ENCODE assay signal across 9 mouse cellular contexts in the genomic region with DNA sequence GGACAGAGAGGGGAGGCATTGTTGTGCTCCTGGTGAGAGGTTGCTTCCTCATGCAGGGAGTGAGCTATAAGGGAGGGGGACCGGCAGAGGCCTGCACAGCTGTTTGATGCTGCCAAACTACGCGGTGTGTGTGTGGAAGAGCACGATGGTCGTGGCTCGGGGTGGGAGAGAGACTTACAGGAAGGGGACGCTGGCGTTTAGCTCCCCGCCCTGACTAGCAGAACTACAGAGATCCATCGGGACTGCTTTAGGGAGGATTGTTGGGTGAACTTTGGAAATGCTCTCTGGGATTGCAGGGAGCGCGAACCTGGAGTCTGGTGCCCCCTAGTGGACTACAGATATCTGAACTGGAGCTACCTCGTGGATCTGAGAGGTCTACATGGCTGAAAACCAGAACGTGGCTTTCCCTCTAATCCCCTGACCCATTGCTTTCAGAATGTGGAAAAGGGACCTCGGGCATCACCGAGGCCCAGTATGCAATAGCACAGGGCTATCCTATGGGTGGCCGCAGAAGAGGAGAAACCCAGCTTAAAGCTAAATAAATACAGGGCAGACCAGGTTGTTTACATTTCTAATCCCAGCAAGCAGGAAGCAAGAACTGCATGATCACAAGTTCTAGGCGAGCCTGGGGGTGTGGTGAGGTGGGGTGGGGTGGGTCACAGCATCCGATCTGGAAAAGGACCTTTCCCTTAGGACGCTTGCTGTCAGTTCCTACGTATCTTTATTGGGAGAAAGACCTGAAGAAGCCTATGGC. TPM values are rescaled to one million over a fixed set of nuclear protein-coding genes. Genes with fewer than 3 reads are reported as not detected.
DNase-seq lines count a peak whose midpoint lies in the region; ATAC-seq and TF ChIP-seq lines count a peak whose summit lies in the region.
"Had no signal": no experiment of that assay in that cellular context is flagged by ENCODE, and none has a peak within 500 bp of the region (broad histone marks: within the 10 kb centered on the region; RNA-seq: fewer than 3 reads in every experiment).

No protein-coding gene starts in this region.

- no peak overlapping the region for H3K27ac ChIP-seq in ES-E14 (ENCODE audit: insufficient read depth, low read depth, low read length, poor library complexity, severe bottlenecking)
- H3K27ac ChIP-seq in forebrain, embryonic 12.5 days, result no peak overlapping the region

- peak overlapping the region; percentile 48 for H3K4me2 ChIP-seq in forebrain, embryonic 12.5 days

- H3K9me3 ChIP-seq in ES-E14 (ENCODE audit: control insufficient read depth, insufficient read depth, low read depth, low read length), result no peaks in the 10 kb centered on the region
- no peaks in the 10 kb centered on the region for H3K9me3 ChIP-seq in forebrain, embryonic 12.5 days

- H3K9ac ChIP-seq in ES-E14 (ENCODE audit: insufficient read depth, low read depth, low read length, poor library complexity, severe bottlenecking), result peak overlapping the region; percentile 65; the same call in 1 of the 2 replicates
- peak overlapping the region; percentile 47; the same call in 1 of the 2 replicates for H3K9ac ChIP-seq in forebrain, embryonic 12.5 days

- no peak for TF ChIP-seq POLR2A in lung, adult 2 months (IDR thresholded peaks at IDR 0.05; ENCODE audit: borderline replicate concordance, extremely low read depth, low read depth, low read length)

- 24% methylated on average over 21 of the region's 21 CpGs for WGBS in forebrain, embryonic 12.5 days
- WGBS in lung, adult 2 months, result 37% methylated on average over 21 of the region's 21 CpGs

- peak; percentile 68 for TF ChIP-seq CTCF in lung, adult 2 months (IDR thresholded peaks at IDR 0.05; ENCODE audit: insufficient read depth, low read length)

- peak; percentile 51 for DNase-seq in ES-E14 (ENCODE audit: low read depth, low spot score)
- DNase-seq in c-Kit-negative CD71-positive TER-119-positive erythroid progenitor cells, embryonic 14.5 days (ENCODE audit: low read depth, low spot score), result peak; percentile 41
- peak; percentile 60 to 67 for DNase-seq in heart, postnatal 10 days
- peak; percentile 56 to 67 for DNase-seq in kidney, postnatal 25 days
- peak; percentile 23 for DNase-seq in lung, adult 2 months
- DNase-seq in thymus, postnatal 4 days, result peak; percentile 47

- in situ Hi-C loops in ES-E14 (cut with MboI; ENCODE audit: low sequenced_read_pairs in 2 of 2, unreplicated experiment in 2 of 2), result no loop called here

- intact Hi-C loops in heart, postnatal 10 days (cut with DNase I), result no loop called here

- ATAC-seq in forebrain, embryonic 12.5 days (ENCODE audit: low FRiP score), result peak; percentile 65; the same call in 1 of the 2 replicates
- 0 out of 2 replicates have a peak, but pooled peaks have one; percentile 46 for ATAC-seq in neutrophil, adult 5-6 weeks (ENCODE audit: extremely low read depth, insufficient number of reproducible peaks, low FRiP score, poor library complexity, severe bottlenecking)

- H3K27me3 ChIP-seq in forebrain, embryonic 12.5 days, result peaks cover 26% of the 10 kb centered on the region

- H3K4me1 ChIP-seq in ES-E14 (ENCODE audit: control insufficient read depth in 2 of 2, insufficient read depth in 2 of 2, low read length in 2 of 2, poor library complexity in 1 of 2), result peaks cover 0 to 2% of the 10 kb centered on the region in 2 experiments; a peak in 1 of 4 replicates
- H3K4me1 ChIP-seq in forebrain, embryonic 12.5 days, result no peaks in the 10 kb centered on the region
- H3K4me1 ChIP-seq in lung, adult 2 months (ENCODE audit: control insufficient read depth, insufficient read depth, low read length), result no peaks in the 10 kb centered on the region

- H3K4me3 ChIP-seq in ES-E14 (ENCODE audit: insufficient read depth in 1 of 2, low read depth in 1 of 2, low read length in 2 of 2, poor library complexity in 1 of 2, severe bottlenecking in 1 of 2), result peak overlapping the region; percentile 43 to 54; a peak in 2 of 4 replicates
- peak overlapping the region; percentile 25 for H3K4me3 ChIP-seq in forebrain, embryonic 12.5 days (replicated peaks)
- no peak overlapping the region for H3K4me3 ChIP-seq in lung, adult 2 months (replicated peaks; ENCODE audit: extremely low read depth, low read depth, low read length)

- no peaks in the 10 kb centered on the region for H3K36me3 ChIP-seq in ES-E14 (ENCODE audit: control insufficient read depth, insufficient read depth, low read length, poor library complexity, severe bottlenecking)
- no peaks in the 10 kb centered on the region for H3K36me3 ChIP-seq in forebrain, embryonic 12.5 days (replicated peaks)

TF ChIP-seq in ES-E14, 5 proteins besides CTCF, POLR2A, EP300 and RAD21:
- TF ChIP-seq HCFC1 (IDR thresholded peaks at IDR 0.05; ENCODE audit: borderline replicate concordance, insufficient read depth, low read length) (no peak), MAFK (IDR thresholded peaks at IDR 0.05; ENCODE audit: insufficient read depth, low read depth, low read length) (no peak), ZNF384 (IDR thresholded peaks at IDR 0.05; ENCODE audit: low read depth, low read length) (no peak), ZC3H11A (IDR thresholded peaks at IDR 0.05; ENCODE audit: borderline replicate concordance, low read depth, low read length) (0 out of 2 replicates have a peak, but pooled peaks have one; percentile 24), CHD2 (IDR thresholded peaks at IDR 0.05; ENCODE audit: low read depth, low read length) (no peak)

RNA-seq across cellular contexts. Expression of gene AU015836, which starts 57.2 kb away (rescaled TPM):
- 3.5 and 6.1 TPM in 2 replicates for total RNA-seq in ES-E14 (2012; rRNA removed)
- polyA plus RNA-seq in forebrain, embryonic 12.5 days (2016; fragmentation: Nextera tagmentation; extraction: Ambion mirVana), result not detected in 2 replicates
- total RNA-seq in heart, postnatal 10 days (2021), result not detected
- 0.05 and 0.06 TPM in 2 replicates for polyA plus RNA-seq in lung, adult 2 months (2012; rRNA removed)
- not detected in 2 replicates for total RNA-seq in neutrophil, adult 5-6 weeks (2017)
- total RNA-seq: left cerebral cortex, adult 8-10 months had no signal
